Mouse (Mus musculus): ENCODE results near the gene Cd93.

DNA sequence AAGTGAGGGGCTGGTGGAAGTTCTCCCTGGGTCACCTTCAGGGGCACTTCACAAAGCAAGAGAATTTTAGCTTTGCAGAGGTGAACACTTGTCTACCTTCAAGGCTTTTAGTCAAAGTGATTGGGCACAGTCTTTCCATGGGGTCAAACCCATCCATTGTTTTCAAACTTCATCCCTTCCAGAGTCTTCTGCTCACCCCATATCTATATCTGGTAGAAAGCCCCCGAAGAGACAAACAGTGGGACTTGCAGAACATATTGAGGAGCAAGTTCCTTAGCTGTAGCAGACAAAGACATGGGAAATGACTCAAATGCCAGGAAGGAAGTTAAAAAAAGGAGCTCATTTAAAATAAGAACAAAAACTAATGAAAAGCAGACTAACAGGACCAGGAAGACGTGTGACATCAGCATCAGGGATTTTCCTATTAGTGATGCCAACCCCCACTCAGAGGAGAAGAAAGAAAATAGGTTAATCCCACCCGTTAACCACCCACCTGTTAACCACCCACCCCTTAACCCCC, 24.6 kb upstream of the Cd93 start:
- TF ChIP-seq CTCF (IDR thresholded peaks at IDR 0.05) (no peak), POLR2A (IDR thresholded peaks at IDR 0.05; ENCODE audit: insufficient read depth, low read depth, low read length) (no peak), EP300 (IDR thresholded peaks at IDR 0.05; ENCODE audit: insufficient read depth, low read depth, low read length) (no peak)

Data from heart, adult 2 months (tissue).